ENCODE assay signal across 8 mouse cellular contexts in genomic region chr12:102282763-102283482, GRCm38 (mm10). TPM values are rescaled to one million over a fixed set of nuclear protein-coding genes. Genes with fewer than 3 reads are reported as not detected.
DNase-seq lines count a peak whose midpoint lies in the region; ATAC-seq and TF ChIP-seq lines count a peak whose summit lies in the region.

Rin3 (plus strand) TSS chr12:102283048.

- DNase-seq in 416B (ENCODE audit: low read depth) (peak; percentile 76), R1 (ENCODE audit: low read depth, low spot score) (peak; percentile 35)
- DNase-seq in kidney, postnatal 0 days (ENCODE audit: low spot score), result peak; percentile 72
- peak; percentile 85 for DNase-seq in lung, postnatal 36 days
- DNase-seq in ovary, postnatal 36 days (ENCODE audit: low spot score), result peak; percentile 65
- no peak for DNase-seq in left cerebral cortex, adult 18-20 months (ENCODE audit: low spot score in 2 of 2)

- H3K9me3 ChIP-seq in heart, embryonic 16.5 days (replicated peaks; ENCODE audit: control insufficient read depth, low read length), result peaks cover 8% of the 10 kb centered on the region
- no peaks in the 10 kb centered on the region for H3K9me3 ChIP-seq in kidney, postnatal 0 days (replicated peaks; ENCODE audit: low read length)

- ATAC-seq in erythroblast, adult 5-6 weeks (replicated peaks; ENCODE audit: low FRiP score, poor library complexity, severe bottlenecking), result no peak
- peak; percentile 52 for ATAC-seq in heart, embryonic 16.5 days (replicated peaks; ENCODE audit: extremely low read depth, insufficient read depth, low FRiP score)
- ATAC-seq in kidney, postnatal 0 days (replicated peaks; ENCODE audit: low FRiP score, low read depth), result peak; percentile 70

- peak within 1 kb of the TSS; percentile 76 for H3K4me3 ChIP-seq in heart, embryonic 16.5 days (ENCODE audit: low read length)
- H3K4me3 ChIP-seq in kidney, postnatal 0 days (replicated peaks; ENCODE audit: low read depth, low read length), result peak within 1 kb of the TSS; percentile 62

- H3K27me3 ChIP-seq in heart, embryonic 16.5 days (ENCODE audit: control insufficient read depth, insufficient read depth, low read length), result no peaks in the 10 kb centered on the region
- no peaks in the 10 kb centered on the region for H3K27me3 ChIP-seq in kidney, postnatal 0 days (ENCODE audit: insufficient read depth, low read length)

- peak within 1 kb of the TSS; percentile 87 for H3K27ac ChIP-seq in heart, embryonic 16.5 days (ENCODE audit: low read length)
- H3K27ac ChIP-seq in kidney, postnatal 0 days, result peak within 1 kb of the TSS; percentile 77

- H3K9ac ChIP-seq in heart, embryonic 16.5 days (ENCODE audit: low read length), result peak within 1 kb of the TSS; percentile 91
- peak within 1 kb of the TSS; percentile 75 for H3K9ac ChIP-seq in kidney, postnatal 0 days (ENCODE audit: low read depth, low read length)

- H3K4me2 ChIP-seq in heart, embryonic 16.5 days (ENCODE audit: low read depth, low read length), result peak within 1 kb of the TSS; percentile 95
- H3K4me2 ChIP-seq in kidney, postnatal 0 days (ENCODE audit: low read length), result peak within 1 kb of the TSS; percentile 95

- no peak for TF ChIP-seq CTCF in kidney, postnatal 0 days (IDR thresholded peaks at IDR 0.05; ENCODE audit: low read depth)

- H3K36me3 ChIP-seq in heart, embryonic 16.5 days (ENCODE audit: control insufficient read depth, insufficient read depth), result no peaks in the 10 kb centered on the region
- H3K36me3 ChIP-seq in kidney, postnatal 0 days (ENCODE audit: insufficient read depth, low read length), result no peaks in the 10 kb centered on the region

- H3K4me1 ChIP-seq in heart, embryonic 16.5 days (ENCODE audit: control insufficient read depth, insufficient read depth, low read length), result peaks cover 42% of the 10 kb centered on the region
- peaks cover 34% of the 10 kb centered on the region for H3K4me1 ChIP-seq in kidney, postnatal 0 days (replicated peaks; ENCODE audit: insufficient read depth, low read length)

- WGBS in heart, embryonic 16.5 days, result under 1% methylated on average over 66 of the region's 75 CpGs
- WGBS in kidney, postnatal 0 days, result under 1% methylated on average over 72 of the region's 75 CpGs

RNA-seq across cellular contexts. Expression of gene Rin3, which starts in this region (rescaled TPM):
- total RNA-seq in erythroblast, adult 5-6 weeks (2015; ENCODE audit: low replicate concordance), result 42.0 and 48.8 TPM in 2 replicates
- 30.0 and 33.7 TPM in 2 replicates for total RNA-seq in erythroblast, adult 5-6 weeks (2017; ENCODE audit: low replicate concordance)
- 9.5 and 9.7 TPM in 2 replicates for polyA plus RNA-seq in heart, embryonic 16.5 days (2015; fragmentation: Nextera tagmentation; extraction: Ambion mirVana)
- polyA plus RNA-seq in kidney, postnatal 0 days (2015; fragmentation: Nextera tagmentation; extraction: Ambion mirVana), result 5.5 and 8.8 TPM in 2 replicates
- total RNA-seq in left cerebral cortex, adult 18-20 months (2021), result 1 to 10 TPM; 3.5 to 4.2 TPM

Comparison
In these comparisons a context has a peak if more than half of its experiments do, and no peak if none do; other contexts are left out.
1. RNA of gene Rin3 (total RNA-seq): 30.0 to 48.8 TPM in erythroblast, adult 5-6 weeks; 3.5 to 4.2 TPM in left cerebral cortex, adult 18-20 months; every median in the first group is over 4 times any median in the second.
2. DNase-seq: peak in 416B (single experiment), R1 (single experiment), kidney, postnatal 0 days (single experiment), lung, postnatal 36 days (single experiment) and ovary, postnatal 36 days (single experiment); none in left cerebral cortex, adult 18-20 months (0 of 2).